Mouse (Mus musculus) G1E (cell line): Measurements from ENCODE around the gene Il16. TPM values are rescaled to one million over a fixed set of nuclear protein-coding genes. Genes with fewer than 3 reads are reported as not detected.

Source experiments
- ATAC-seq: 2 replicates; pipeline ENCODE4 v1.8.0; 2016; ENCODE audit warnings: mild to moderate bottlenecking; ENCODE audit not compliant: insufficient number of reproducible peaks, poor library complexity, low FRiP score, severe bottlenecking; ENCODE audit errors: extremely low read depth
- DNase-seq: peaks from one replicate; pipeline ENCODE4 v3.0.0; 2012; ENCODE audit warnings: low spot score
- H3K27me3 ChIP-seq: 2 replicates; pipeline ENCODE4 v1.6.1; 2012; ENCODE audit warnings: mild to moderate bottlenecking, low read length, inconsistent platforms; ENCODE audit not compliant: insufficient read depth
- H3K36me3 ChIP-seq: replicated peaks from 2 replicates; pipeline ENCODE3; 2012; ENCODE audit warnings: mild to moderate bottlenecking, inconsistent platforms
- H3K4me1 ChIP-seq: 2 replicates; pipeline ENCODE4 v1.6.1; 2012; ENCODE audit warnings: low read depth, low read length, inconsistent platforms, mixed read lengths; ENCODE audit not compliant: insufficient read depth
- H3K4me3 ChIP-seq: 2 replicates; pipeline ENCODE4 v1.5.1; 2012; ENCODE audit warnings: low read depth, mild to moderate bottlenecking, inconsistent platforms, low read length, moderate library complexity, mixed read lengths
- H3K9me3 ChIP-seq: replicated peaks from 2 replicates; pipeline ENCODE4 v1.6.1; 2012; ENCODE audit warnings: inconsistent platforms
- CTCF ChIP-seq: IDR thresholded peaks from 2 replicates; pipeline ENCODE4 v1.5.1; 2012; ENCODE audit warnings: low read depth, low read length, inconsistent platforms, mixed read lengths
- GATA1 ChIP-seq: IDR thresholded peaks from 2 replicates; pipeline ENCODE4 v1.6.1; 2012; ENCODE audit warnings: borderline replicate concordance, low read length, inconsistent platforms, mixed read lengths
- GATA2 ChIP-seq: IDR thresholded peaks from 2 replicates; pipeline ENCODE4 v1.6.1; 2012; ENCODE audit warnings: low read depth, low read length, inconsistent platforms, borderline replicate concordance
- POLR2AphosphoS5 ChIP-seq: IDR thresholded peaks from 2 replicates; pipeline ENCODE4 v1.6.1; 2012; ENCODE audit warnings: low read depth, low read length, inconsistent platforms; ENCODE audit not compliant: insufficient replicate concordance
- TAL1 ChIP-seq: conservative IDR thresholded peaks from 2 replicates; pipeline ENCODE4 v1.6.1; 2012; ENCODE audit warnings: low read depth, low read length, inconsistent platforms, mixed read lengths
- polyA plus RNA-seq: library from polyadenylated mRNA; stranded (reverse); fragments of >175 nt; gene quantifications from 2 replicates; pipeline ENCODE4 v1.2.3, GENCODE M21; 2012
- total RNA-seq, 2 experiments: library from RNA; stranded (forward) in 1 of 2; stranded (reverse) in 1 of 2; fragments of 200-1000 nt in 1 of 2; fragments of >200 nt in 1 of 2; fragmentation: Nextera tagmentation in 1 of 2; gene quantifications; 2 replicates each; pipeline ENCODE4 v1.2.3; 2014 to 2017

Il16 gene
- total and polyA plus RNA-seq, 3 experiments, result 0.02 to 1.1 TPM; not detected in 1

DNA sequence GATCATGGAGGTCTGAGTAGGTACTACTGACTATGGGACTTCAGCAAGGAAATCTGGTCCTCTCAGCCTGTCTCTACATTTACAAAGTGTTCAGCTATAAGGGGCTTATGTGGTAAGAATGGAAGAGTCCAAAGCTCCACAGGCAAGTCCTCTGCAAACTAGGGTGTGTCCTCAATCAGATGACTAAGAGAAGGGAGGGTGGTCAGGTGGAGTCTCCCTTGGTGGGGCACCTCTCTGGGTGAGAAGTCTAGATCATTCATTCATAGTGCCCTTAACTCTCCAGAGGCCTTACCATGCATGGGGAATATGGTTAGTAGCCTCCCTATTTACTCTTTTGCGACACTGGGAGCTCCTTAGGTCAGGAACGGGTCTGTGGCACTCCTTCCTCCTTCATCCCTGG lies 91.3 kb downstream of the Il16 start:
- no peaks in the 10 kb centered on the region for H3K36me3 ChIP-seq
- H3K4me3 ChIP-seq, result no peak overlapping the region
- TF ChIP-seq GATA2, result no peak
- no peak for TF ChIP-seq TAL1
- no peak for TF ChIP-seq GATA1
- no peak for TF ChIP-seq POLR2AphosphoS5
- no peak for TF ChIP-seq CTCF
- no peaks in the 10 kb centered on the region for H3K9me3 ChIP-seq
- ATAC-seq (no peak), DNase-seq (no peak)
- H3K4me1 ChIP-seq, result no peaks in the 10 kb centered on the region
- H3K27me3 ChIP-seq, result peaks cover 23% of the 10 kb centered on the region

DNA sequence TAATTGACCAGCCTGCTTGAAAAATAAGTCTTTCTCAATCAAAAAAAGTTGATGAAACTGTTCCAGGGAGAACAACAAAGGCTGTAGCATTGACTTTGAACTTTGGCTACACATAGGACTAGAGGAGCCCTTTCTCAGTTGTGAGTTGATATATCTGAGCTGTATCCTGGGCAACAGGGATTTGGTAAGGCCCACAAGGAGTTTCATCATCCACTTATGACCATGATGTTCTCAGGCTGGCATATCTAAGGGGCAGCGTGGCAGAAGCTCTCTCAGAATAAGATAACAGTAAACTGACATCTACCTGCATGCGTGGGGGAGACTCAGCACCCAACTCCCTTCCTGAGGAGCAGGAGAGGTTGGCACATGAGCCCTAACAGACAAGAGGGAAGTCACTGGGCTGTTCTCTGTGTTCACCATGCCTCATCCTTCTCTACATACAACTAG lies 91.9 kb downstream of the Il16 start:
- H3K36me3 ChIP-seq, result no peaks in the 10 kb centered on the region
- H3K4me1 ChIP-seq, result no peaks in the 10 kb centered on the region
- no peak overlapping the region for H3K4me3 ChIP-seq
- no peak for ATAC-seq
- H3K27me3 ChIP-seq, result peaks cover 23% of the 10 kb centered on the region
- no peak for TF ChIP-seq TAL1
- H3K9me3 ChIP-seq, result no peaks in the 10 kb centered on the region
- no peak for DNase-seq

DNA sequence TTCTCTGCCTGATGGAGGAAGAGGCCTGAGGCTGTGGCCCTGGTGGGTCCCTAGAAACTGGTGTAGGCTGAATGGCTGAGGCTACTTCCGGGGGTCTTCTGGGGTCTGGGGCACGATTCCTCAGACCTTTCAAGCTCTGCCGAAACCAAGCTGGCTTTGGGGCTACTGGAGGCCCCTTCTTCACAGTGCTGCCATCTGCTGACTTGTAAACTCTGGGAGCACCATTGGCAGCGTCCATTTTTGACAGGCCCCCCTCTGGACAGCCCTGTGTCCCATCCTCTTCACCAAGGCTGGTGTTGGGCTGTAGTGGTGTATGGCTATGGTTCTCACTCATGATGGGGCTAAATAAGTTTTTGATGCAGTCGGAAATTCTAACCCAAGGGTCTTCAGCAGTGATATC lies 93.0 kb downstream of the Il16 start:
- H3K27me3 ChIP-seq, result peaks cover 23% of the 10 kb centered on the region
- DNase-seq, result no peak
- no peaks in the 10 kb centered on the region for H3K4me1 ChIP-seq
- TF ChIP-seq GATA1 (no peak), TAL1 (no peak), CTCF (no peak), GATA2 (no peak), POLR2AphosphoS5 (no peak)
- no peaks in the 10 kb centered on the region for H3K9me3 ChIP-seq
- H3K36me3 ChIP-seq, result no peaks in the 10 kb centered on the region
- no peak overlapping the region for H3K4me3 ChIP-seq
- ATAC-seq, result no peak

DNA sequence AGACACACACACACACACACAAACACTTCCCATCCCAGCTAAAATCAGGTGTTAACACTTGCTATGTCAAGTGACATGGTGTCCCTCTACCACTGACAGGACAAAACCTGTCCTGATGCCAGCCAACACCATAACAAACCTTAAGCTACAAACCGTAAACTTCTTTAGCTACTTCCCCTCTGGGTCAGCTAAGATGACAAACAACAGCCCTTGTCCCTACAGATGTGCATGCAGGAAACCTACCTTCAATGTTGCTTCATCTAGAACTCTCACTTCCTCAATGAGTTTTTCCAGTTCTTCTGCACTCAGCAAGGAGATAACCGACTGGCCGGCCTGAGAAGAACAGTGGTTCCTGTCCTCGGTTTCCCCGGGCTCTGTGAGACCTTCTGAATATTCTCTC lies 94.9 kb downstream of the Il16 start:
- Histone ChIP-seq H3K4me1 (no peaks in the 10 kb centered on the region), H3K27me3 (peaks cover 23% of the 10 kb centered on the region), H3K4me3 (no peak overlapping the region), H3K9me3 (no peaks in the 10 kb centered on the region), H3K36me3 (no peaks in the 10 kb centered on the region)
- TF ChIP-seq GATA1, result no peak
- DNase-seq (no peak), ATAC-seq (no peak)

DNA sequence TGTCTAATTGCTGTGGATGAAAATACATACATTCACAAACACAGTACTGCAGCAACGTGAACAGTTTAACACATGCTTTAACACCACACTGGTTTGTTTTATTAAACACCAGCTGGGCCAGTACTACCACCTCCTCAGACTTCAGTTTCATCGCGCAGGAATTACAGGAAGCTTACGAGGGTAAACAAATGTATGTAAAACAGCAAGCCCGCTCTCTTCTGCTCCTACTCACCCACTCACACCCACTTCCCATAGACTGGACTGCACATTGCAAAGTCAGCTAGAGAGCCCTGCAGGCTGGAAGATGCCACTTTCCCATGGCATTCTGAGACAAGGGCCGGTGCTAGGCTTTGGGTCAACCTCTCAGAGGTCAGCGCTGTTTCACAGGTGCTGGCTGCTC lies 96.7 kb downstream of the Il16 start:
- Histone ChIP-seq H3K4me3 (no peak overlapping the region), H3K4me1 (no peaks in the 10 kb centered on the region), H3K9me3 (no peaks in the 10 kb centered on the region), H3K27me3 (peaks cover 14% of the 10 kb centered on the region; the same call in 1 of the 2 replicates), H3K36me3 (no peaks in the 10 kb centered on the region)
- TF ChIP-seq GATA1 (no peak), GATA2 (no peak), TAL1 (no peak), POLR2AphosphoS5 (no peak)
- ATAC-seq, result no peak
- no peak for DNase-seq

DNA sequence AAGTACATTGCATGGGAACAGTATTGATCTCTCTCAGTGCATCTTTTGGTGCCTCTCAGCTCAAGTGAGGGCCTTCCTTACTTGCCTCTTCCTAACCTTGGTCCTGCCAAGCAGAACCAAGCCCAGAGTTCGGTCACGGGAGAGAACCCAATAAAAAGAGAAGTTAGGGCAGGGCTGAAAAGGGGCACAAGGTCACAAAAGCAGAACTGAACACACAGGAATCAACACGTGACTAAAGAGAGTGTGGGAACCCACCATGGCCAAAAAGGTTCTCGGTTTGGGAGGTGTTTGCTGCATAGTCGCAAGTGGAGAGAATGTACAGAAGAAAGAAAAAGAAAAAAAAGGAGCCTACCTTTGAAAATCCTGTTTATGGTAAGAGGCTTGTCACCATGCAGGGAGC lies 100.0 kb downstream of the Il16 start:
- Histone ChIP-seq H3K4me1 (no peaks in the 10 kb centered on the region), H3K27me3 (peaks cover 4% of the 10 kb centered on the region; the same call in 1 of the 2 replicates), H3K36me3 (no peaks in the 10 kb centered on the region), H3K4me3 (no peak overlapping the region), H3K9me3 (no peaks in the 10 kb centered on the region)
- ATAC-seq (no peak), DNase-seq (no peak)
- no peak for TF ChIP-seq POLR2AphosphoS5
- no peak for TF ChIP-seq CTCF
- no peak for TF ChIP-seq GATA1
- TF ChIP-seq TAL1, result no peak
- no peak for TF ChIP-seq GATA2

DNA sequence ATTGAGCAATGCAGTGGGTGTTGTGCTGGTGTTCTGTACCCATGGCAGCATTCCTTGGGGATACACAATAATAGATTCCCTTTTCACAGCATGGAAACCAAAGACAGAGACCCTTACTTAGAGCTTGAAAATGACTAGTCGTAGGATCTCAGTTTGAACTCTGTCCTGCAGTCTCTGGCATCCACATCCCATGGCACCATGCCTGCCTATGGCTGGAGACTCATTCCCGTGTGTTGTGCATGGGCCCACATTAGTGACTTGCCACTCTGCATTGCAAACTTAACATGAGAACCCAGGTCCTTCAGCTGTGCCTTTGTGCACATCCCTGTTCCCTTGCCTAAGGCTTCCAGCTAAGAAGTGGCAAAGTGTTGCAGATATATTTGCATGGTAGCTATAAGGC lies 100.8 kb downstream of the Il16 start:
- no peak for ATAC-seq
- Histone ChIP-seq H3K4me1 (no peaks in the 10 kb centered on the region), H3K9me3 (no peaks in the 10 kb centered on the region), H3K27me3 (peaks cover 3% of the 10 kb centered on the region; the same call in 1 of the 2 replicates), H3K36me3 (no peaks in the 10 kb centered on the region), H3K4me3 (no peak overlapping the region)
- no peak for TF ChIP-seq GATA1
- TF ChIP-seq TAL1, result no peak
- no peak for TF ChIP-seq CTCF
- no peak for TF ChIP-seq POLR2AphosphoS5
- TF ChIP-seq GATA2, result no peak
- no peak for DNase-seq
